8 mouse cellular contexts compared by ENCODE assay signal in genomic region chr3:122074334-122074733, GRCm38 (mm10). TPM values are rescaled to one million over a fixed set of nuclear protein-coding genes. Genes with fewer than 3 reads are reported as not detected.
DNase-seq lines count a peak whose midpoint lies in the region; ATAC-seq lines count a peak whose summit lies in the region.

No protein-coding gene starts in this region.

- H3K4me2 ChIP-seq in neural tube, embryonic 14.5 days (ENCODE audit: low read depth, low read length) = no peak overlapping the region

- H3K36me3 ChIP-seq in limb, embryonic 10.5 days = no peaks in the 10 kb centered on the region
- H3K36me3 ChIP-seq in neural tube, embryonic 14.5 days (ENCODE audit: control insufficient read depth, insufficient read depth, low read length) = no peaks in the 10 kb centered on the region

- intact Hi-C loops in heart, postnatal 25 days (cut with DNase I) = no loop called here

- no peaks in the 10 kb centered on the region for H3K9me3 ChIP-seq in limb, embryonic 10.5 days (replicated peaks)
- no peaks in the 10 kb centered on the region for H3K9me3 ChIP-seq in neural tube, embryonic 14.5 days (ENCODE audit: control insufficient read depth, low read length)

- no peak overlapping the region for H3K9ac ChIP-seq in neural tube, embryonic 14.5 days (replicated peaks; ENCODE audit: low read depth, low read length)

- H3K27ac ChIP-seq in limb, embryonic 10.5 days = peak overlapping the region; percentile 73
- peak overlapping the region; percentile 7; the same call in 1 of the 2 replicates for H3K27ac ChIP-seq in neural tube, embryonic 14.5 days (ENCODE audit: low read depth, low read length)

- H3K4me3 ChIP-seq in limb, embryonic 10.5 days = no peak overlapping the region; the same call in 1 of the 2 replicates
- H3K4me3 ChIP-seq in neural tube, embryonic 14.5 days (ENCODE audit: low read depth, low read length) = no peak overlapping the region

- peak; percentile 92 for DNase-seq in heart, adult 11 months
- no peak for DNase-seq in heart, postnatal 25 days (ENCODE audit: low spot score)
- peak; percentile 65 for DNase-seq in heart, postnatal 4 days
- DNase-seq in limb, embryonic 10.5 days (ENCODE audit: low spot score) = no peak
- DNase-seq in T-cell, adult 2 months (ENCODE audit: low spot score) = no peak
- no peak for DNase-seq in frontal cortex, postnatal 10 days (ENCODE audit: low spot score in 2 of 2)

- ATAC-seq in neural tube, embryonic 14.5 days (ENCODE audit: low read depth) = peak; percentile 55
- no peak for ATAC-seq in monocyte, adult 5-6 weeks (replicated peaks; ENCODE audit: insufficient number of reproducible peaks, low FRiP score, low TSS enrichment, poor library complexity, severe bottlenecking)

- WGBS in limb, embryonic 10.5 days = 34% methylated on average over 10 of the region's 10 CpGs
- 27% methylated on average over 10 of the region's 10 CpGs for WGBS in neural tube, embryonic 14.5 days

- H3K27me3 ChIP-seq in limb, embryonic 10.5 days (ENCODE audit: low read depth, poor library complexity, severe bottlenecking) = no peaks in the 10 kb centered on the region
- no peaks in the 10 kb centered on the region for H3K27me3 ChIP-seq in neural tube, embryonic 14.5 days (ENCODE audit: control insufficient read depth, insufficient read depth, low read length)

- peaks cover 47% of the 10 kb centered on the region for H3K4me1 ChIP-seq in limb, embryonic 10.5 days
- H3K4me1 ChIP-seq in neural tube, embryonic 14.5 days (ENCODE audit: control insufficient read depth, insufficient read depth, low read length) = no peaks in the 10 kb centered on the region

RNA-seq across cellular contexts. Expression of gene Abca4, which starts 30.1 kb away (rescaled TPM):
- total RNA-seq in heart, postnatal 25 days (2021) = 1 to 10 TPM; 2.3 TPM
- 1 to 10 TPM; 7.8 to 8.7 TPM for total RNA-seq in heart, postnatal 4 days (2021)
- polyA plus RNA-seq in limb, embryonic 10.5 days (2016; fragmentation: Nextera tagmentation; extraction: Ambion mirVana) = 1.7 and 2.3 TPM in 2 replicates
- polyA plus RNA-seq in neural tube, embryonic 14.5 days (2014; fragmentation: Nextera tagmentation; extraction: Ambion mirVana) = 0.66 and 0.75 TPM in 2 replicates
- total RNA-seq in monocyte, adult 5-6 weeks (2017) = not detected in 3 replicates

Comparison
In these comparisons a context has a peak if more than half of its experiments do, and no peak if none do; other contexts are left out.
1. DNase-seq: peak in heart, adult 11 months (single experiment) and heart, postnatal 4 days (single experiment); none in heart, postnatal 25 days (single experiment), limb, embryonic 10.5 days (single experiment), T-cell, adult 2 months (single experiment) and frontal cortex, postnatal 10 days (0 of 2).